Mouse (Mus musculus): ENCODE results near the gene Hoxa9. TPM values are rescaled to one million over a fixed set of nuclear protein-coding genes. Genes with fewer than 3 reads are reported as not detected.

Gene Hoxa9
- 0.16 and 0.29 TPM in 2 replicates for polyA plus RNA-seq (2015; fragmentation: Nextera tagmentation; extraction: Ambion mirVana)

DNA sequence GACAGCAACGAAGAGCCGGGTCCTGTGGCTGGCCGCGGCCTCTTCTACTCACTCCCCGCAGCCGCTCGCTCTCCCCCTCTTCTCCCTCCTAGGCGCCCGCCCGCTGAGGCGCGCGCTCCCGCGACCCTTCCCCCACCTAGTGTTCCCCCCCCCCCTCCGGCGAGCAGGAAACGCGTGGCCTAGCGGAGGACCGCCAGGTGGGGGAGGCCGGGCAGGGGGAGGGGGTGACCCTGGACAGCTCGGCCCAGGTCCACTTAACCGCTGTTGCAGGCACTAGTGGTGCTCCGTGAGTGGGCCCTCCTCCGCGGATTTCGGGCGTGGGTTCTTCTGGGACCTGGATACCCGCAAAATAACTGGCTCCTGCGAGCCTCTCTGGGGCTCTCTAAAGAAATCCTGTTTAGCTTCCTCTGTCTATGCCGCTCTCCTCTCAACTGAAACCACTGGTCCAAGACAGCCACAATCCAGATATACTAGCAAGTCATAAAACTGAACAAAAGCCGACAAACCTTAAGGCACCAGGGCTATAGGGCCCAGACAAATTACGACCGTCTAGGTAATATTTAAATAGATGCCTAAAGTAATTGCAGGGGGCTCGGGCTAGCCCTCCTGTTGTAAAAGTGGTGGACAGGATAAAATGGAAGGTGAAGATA, at the start of gene Hoxa9:
Hoxa9 (minus strand) TSS at position 574 of the 650 bp plus-strand sequence.
- H3K4me3 ChIP-seq, result 0 out of 2 replicates have a peak within 1 kb of the TSS, but pooled peaks have one; percentile 8
- H3K36me3 ChIP-seq, result no peaks in the 10 kb centered on the region
- peaks cover 20% of the 10 kb centered on the region for H3K4me1 ChIP-seq
- H3K4me2 ChIP-seq, result no peak within 1 kb of the TSS
- no peak for ATAC-seq (ENCODE audit: borderline replicate concordance, extremely low read depth, low FRiP score, low TSS enrichment)
- no peak within 1 kb of the TSS for H3K9ac ChIP-seq
- H3K9me3 ChIP-seq, result no peaks in the 10 kb centered on the region
- WGBS, result 1% methylated on average over 19 of the region's 36 CpGs
- no peak within 1 kb of the TSS for H3K27ac ChIP-seq
- peaks cover 97% of the 10 kb centered on the region for H3K27me3 ChIP-seq

DNA sequence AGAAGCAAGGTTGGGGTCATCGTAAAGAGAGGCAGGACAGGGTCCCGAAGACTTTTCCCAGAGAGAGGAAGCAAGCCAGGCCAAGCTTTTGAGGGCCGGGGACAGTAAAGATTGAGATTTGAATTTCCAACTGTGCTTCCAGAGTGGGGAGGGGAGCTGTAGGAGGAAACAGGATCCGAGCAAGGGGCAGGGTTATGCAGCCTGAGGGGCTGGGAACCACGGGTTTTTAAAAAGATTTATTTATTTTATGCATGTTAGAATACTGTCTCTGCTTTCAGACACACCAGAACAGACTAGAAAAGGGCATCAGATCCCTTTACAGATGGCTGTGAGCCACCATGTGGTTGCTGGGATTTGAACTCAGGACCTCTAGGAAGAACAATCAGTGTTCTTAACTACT, 46.0 kb upstream of the Hoxa9 start:
- H3K27me3 ChIP-seq, result peaks cover 78% of the 10 kb centered on the region
- H3K36me3 ChIP-seq, result no peaks in the 10 kb centered on the region
- no peak overlapping the region for H3K9ac ChIP-seq
- H3K4me3 ChIP-seq, result no peak overlapping the region
- H3K4me1 ChIP-seq, result no peaks in the 10 kb centered on the region
- whole genome bisulfite sequencing, result 14% methylated on average over 5 of the region's 5 CpGs
- peaks cover 3% of the 10 kb centered on the region; the same call in 1 of the 2 replicates for H3K9me3 ChIP-seq
- no peak overlapping the region for H3K4me2 ChIP-seq
- H3K27ac ChIP-seq, result no peak overlapping the region
- no peak for ATAC-seq (ENCODE audit: borderline replicate concordance, extremely low read depth, low FRiP score, low TSS enrichment)

DNA sequence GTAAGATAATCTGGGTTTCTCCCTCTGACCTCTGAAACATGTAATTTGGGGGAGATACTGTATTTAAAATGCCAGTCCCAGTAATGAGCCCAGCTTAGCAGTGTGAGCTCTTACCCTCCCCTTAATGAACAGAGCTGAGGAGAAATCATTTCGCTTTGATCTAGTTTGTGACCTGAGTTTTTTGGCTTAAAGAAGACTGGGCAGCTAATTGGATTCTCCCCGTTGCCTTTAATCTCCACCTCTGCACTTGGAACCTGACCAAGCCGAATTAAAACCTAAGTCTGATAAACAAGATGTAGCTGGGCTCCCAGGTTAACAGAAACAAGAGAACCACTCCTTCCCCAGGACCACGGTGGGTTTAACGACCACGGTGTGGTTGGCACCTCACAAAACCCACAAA, 45.5 kb upstream of the Hoxa9 start:
- H3K27ac ChIP-seq, result no peak overlapping the region
- no peak overlapping the region for H3K9ac ChIP-seq
- H3K4me1 ChIP-seq, result no peaks in the 10 kb centered on the region
- no peak overlapping the region for H3K4me3 ChIP-seq
- WGBS, result 3% methylated on average over 6 of the region's 6 CpGs
- peaks cover 84% of the 10 kb centered on the region for H3K27me3 ChIP-seq
- no peak overlapping the region for H3K4me2 ChIP-seq
- H3K36me3 ChIP-seq, result no peaks in the 10 kb centered on the region
- no peak for ATAC-seq (ENCODE audit: borderline replicate concordance, extremely low read depth, low FRiP score, low TSS enrichment)
- peaks cover 3% of the 10 kb centered on the region; the same call in 1 of the 2 replicates for H3K9me3 ChIP-seq

DNA sequence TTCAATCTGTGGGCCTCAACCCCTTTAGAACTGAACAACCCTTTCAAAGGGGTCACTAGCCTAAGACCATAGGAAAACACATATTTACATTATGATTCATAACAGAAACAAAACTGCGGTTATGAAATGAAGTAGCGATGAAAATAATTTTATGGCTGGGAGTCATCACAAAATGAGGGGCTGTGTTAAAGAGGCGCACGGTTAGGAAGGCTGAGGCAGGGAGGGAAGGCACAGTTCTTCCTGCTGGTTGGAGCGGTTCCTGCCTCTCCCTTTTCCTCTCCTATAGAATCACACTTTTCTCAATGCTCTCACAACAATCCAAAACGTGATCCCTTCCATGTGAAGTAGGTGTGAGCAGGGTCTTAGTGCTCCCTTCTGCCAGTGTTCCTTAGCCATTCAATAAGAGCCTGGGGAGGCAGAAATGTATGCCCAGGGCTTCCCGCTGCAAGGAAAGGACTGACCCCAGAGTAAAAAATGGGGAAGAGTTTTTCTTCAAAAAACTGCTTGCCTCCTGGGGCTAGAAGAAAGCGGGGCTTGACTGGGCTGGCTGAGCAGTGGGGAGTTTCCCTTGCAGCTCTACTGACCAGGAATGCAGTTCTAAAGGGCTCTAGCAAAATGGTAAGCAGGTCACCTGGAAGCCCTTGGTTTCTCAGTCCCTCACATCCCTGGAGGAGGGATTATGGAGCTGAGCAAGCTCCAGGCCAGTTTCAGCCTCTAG, 44.8 kb upstream of the Hoxa9 start:
- no peak for ATAC-seq (ENCODE audit: borderline replicate concordance, extremely low read depth, low FRiP score, low TSS enrichment)
- H3K4me3 ChIP-seq, result no peak overlapping the region
- 13% methylated on average over 8 of the region's 8 CpGs for WGBS
- no peak overlapping the region for H3K9ac ChIP-seq
- no peak overlapping the region for H3K4me2 ChIP-seq
- H3K27ac ChIP-seq, result no peak overlapping the region
- peaks cover 3% of the 10 kb centered on the region; the same call in 1 of the 2 replicates for H3K9me3 ChIP-seq
- H3K27me3 ChIP-seq, result peaks cover 90% of the 10 kb centered on the region
- H3K4me1 ChIP-seq, result no peaks in the 10 kb centered on the region
- no peaks in the 10 kb centered on the region for H3K36me3 ChIP-seq

DNA sequence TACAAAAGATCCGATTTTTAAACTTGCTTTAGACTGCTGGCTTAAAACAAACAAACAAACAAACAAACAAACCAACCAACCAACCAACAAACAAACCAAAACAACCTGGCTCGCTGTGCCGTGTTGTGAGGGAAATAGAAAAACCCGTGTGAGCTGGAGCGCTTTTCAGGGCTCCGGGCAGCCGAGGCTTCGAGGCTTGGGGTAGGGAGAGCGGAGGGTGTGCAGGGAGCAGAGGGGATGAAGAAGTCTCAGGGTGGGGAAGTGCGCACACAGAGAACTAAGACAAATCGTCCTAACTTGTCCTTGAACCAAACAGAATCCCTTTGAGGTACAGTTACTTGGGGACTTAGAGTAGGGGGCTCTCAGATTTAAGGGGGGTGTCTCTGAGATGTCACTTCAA, 43.7 kb upstream of the Hoxa9 start:
- Histone ChIP-seq H3K27ac (no peak overlapping the region), H3K36me3 (no peaks in the 10 kb centered on the region), H3K27me3 (peaks cover 97% of the 10 kb centered on the region), H3K4me3 (no peak overlapping the region), H3K4me1 (no peaks in the 10 kb centered on the region), H3K4me2 (no peak overlapping the region), H3K9ac (no peak overlapping the region), H3K9me3 (peaks cover 3% of the 10 kb centered on the region; the same call in 1 of the 2 replicates)
- no peak for ATAC-seq (ENCODE audit: borderline replicate concordance, extremely low read depth, low FRiP score, low TSS enrichment)
- WGBS, result 4% methylated on average over 11 of the region's 11 CpGs

DNA sequence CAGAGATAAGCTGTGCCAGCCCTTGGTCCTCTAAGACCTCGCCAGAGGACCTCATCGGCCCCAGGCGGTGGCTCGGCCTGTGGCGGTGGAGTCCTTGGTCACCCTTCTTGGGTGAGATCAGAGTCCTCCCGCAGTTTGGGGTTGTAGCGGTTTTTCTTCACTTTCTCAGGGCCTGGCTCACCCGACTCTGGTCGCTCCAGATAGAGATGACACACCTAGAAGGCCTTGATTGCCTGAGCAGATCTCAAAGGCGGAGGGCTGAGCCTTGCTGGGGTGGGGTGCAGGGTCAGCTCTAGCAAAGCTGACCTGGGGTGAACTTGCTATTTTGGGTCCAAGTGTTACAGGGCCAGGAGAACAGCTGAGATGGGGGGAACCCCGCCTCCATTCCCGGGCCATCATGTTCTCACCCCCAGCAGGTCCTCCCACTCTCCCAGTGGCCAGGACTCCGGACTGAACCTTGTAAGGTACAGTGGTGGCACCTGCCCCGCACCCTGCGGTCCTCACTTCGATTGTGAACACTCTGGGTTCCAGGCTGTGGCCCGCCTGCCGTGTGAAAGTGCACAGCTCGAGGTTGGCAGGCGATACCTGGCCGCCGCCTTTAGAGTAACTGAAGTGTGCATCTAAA, 42.9 kb upstream of the Hoxa9 start:
- 6% methylated on average over 22 of the region's 22 CpGs for WGBS
- H3K9ac ChIP-seq, result no peak overlapping the region
- peaks cover 2% of the 10 kb centered on the region; the same call in 1 of the 2 replicates for H3K9me3 ChIP-seq
- H3K27me3 ChIP-seq, result peaks cover 97% of the 10 kb centered on the region
- no peak overlapping the region for H3K4me3 ChIP-seq
- ATAC-seq (ENCODE audit: borderline replicate concordance, extremely low read depth, low FRiP score, low TSS enrichment), result no peak
- H3K4me2 ChIP-seq, result no peak overlapping the region
- H3K27ac ChIP-seq, result no peak overlapping the region
- no peaks in the 10 kb centered on the region for H3K36me3 ChIP-seq
- no peaks in the 10 kb centered on the region for H3K4me1 ChIP-seq

DNA sequence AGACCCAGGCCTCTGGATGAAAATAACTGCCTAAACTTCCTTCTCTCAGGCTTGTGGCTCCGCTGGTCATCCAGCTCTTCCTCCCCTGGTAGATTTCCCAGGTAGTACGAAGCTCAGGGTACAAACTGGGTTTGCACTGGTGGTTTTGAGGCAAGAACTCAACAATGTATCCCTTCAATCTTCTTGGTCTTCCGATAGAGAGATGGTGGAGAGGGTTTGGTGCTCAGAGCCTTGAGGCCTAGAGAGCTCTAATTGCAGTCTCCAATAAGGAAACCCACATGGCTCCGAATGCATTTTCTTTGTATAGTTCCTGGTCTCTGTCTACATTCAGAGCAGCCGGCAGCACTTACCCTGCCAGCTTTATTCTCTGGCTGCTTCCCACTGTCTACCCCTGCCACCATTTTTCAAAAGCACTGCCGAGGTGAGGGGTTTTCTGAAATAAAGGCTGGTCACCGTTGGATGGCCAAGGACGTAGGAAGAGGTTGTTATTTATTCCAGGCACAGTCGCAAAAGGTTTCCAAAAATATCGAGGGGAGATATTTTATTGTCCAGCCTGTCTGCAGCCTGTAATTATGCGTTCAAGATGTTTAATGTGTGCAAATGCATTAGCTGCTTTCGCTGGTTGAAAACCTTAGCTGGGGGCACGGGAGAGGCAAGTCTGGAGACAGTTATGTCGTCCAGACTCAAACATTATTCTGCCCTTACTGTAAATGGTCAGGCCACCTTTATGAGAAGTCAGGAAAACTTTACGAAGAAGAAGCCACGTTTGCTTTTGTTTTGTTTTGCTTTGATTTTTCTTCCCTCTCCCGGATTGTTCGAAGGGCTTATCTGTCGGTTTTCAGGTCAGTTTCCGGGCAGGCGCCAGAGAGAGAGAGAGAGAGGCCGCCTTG, 42.1 kb upstream of the Hoxa9 start:
- WGBS, result 17% methylated on average over 22 of the region's 22 CpGs
- H3K4me2 ChIP-seq, result no peak overlapping the region

DNA sequence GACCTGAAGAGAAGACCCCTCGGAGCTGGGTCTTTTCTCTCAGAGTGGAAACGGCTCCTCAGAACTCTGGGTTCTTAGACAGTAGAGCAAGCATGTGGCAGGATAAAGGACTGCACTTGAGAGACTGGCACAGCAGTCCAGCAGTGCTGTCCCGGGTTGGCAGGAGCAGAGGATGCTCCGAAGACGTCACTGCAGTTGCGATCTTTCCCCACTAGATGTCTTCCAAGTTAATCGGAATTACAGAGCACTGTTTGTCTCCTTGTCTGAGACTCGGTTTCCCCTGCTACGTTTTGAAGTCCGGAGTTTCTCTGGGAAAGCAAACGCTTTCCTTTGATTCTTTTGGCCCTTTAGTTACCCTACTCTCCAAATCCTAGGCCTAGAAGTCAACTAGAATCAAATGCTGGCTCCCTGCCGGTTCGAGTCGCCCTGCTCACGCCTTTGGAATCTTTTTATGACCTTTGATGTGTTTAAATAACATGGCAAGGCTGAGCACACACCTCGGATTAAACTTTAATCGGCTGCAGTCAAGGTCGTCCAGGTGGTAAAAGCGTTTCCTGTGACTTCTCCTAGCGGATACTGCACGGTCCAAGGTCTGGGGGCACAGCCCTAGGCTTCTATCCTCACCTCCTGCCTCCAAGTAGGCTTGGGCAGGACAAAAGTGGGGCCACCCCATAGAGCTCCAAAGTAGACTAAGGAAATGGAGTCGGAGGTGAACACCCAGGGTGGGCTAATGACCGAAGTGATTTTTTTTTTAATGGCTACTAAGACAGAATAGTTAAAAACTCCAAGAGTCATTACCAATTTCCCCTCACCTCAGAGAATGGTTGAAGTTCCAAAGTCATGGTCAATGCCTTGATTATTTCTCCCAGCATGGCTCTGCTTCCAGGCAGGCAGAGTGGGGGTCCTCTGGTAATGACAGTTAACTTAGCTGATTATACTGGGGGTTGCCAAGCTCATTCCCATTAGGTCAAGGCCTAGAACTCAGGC, 39.9 kb upstream of the Hoxa9 start:
- WGBS, result 8% methylated on average over 23 of the region's 23 CpGs

More for the DNA sequence above, 42.1 kb upstream of the Hoxa9 start:
- no peak for ATAC-seq (ENCODE audit: borderline replicate concordance, extremely low read depth, low FRiP score, low TSS enrichment)
- Histone ChIP-seq H3K9ac (no peak overlapping the region), H3K4me3 (no peak overlapping the region), H3K9me3 (no peaks in the 10 kb centered on the region), H3K27me3 (peaks cover 98% of the 10 kb centered on the region), H3K4me1 (no peaks in the 10 kb centered on the region), H3K36me3 (no peaks in the 10 kb centered on the region), H3K27ac (no peak overlapping the region)

DNA sequence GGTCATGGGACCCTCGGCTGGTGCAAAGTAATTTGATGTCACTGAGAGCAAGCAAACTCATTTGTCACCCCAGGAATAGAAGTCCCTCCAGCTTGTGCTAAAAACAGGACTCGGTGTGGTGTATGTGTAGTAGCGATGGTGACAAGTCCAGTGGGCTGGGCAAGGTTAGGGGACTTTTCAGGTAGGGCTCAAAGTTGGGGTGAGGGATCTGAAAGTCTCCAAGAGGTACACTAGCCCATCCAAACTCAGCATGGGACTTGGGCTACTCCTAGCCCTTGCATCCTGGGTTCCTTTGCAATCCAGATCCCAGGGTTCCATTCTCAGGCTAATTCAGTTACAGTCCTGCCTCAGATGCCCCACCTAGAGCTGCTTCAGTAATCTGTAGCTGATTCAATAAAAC, 37.9 kb upstream of the Hoxa9 start:
- Histone ChIP-seq H3K27ac (no peak overlapping the region), H3K4me3 (no peak overlapping the region), H3K9me3 (no peaks in the 10 kb centered on the region), H3K4me1 (no peaks in the 10 kb centered on the region), H3K27me3 (peaks cover 96% of the 10 kb centered on the region), H3K36me3 (no peaks in the 10 kb centered on the region), H3K9ac (no peak overlapping the region), H3K4me2 (no peak overlapping the region)
- 8% methylated on average over 3 of the region's 3 CpGs for WGBS
- no peak for ATAC-seq (ENCODE audit: borderline replicate concordance, extremely low read depth, low FRiP score, low TSS enrichment)

More for the DNA sequence above, 39.9 kb upstream of the Hoxa9 start:
- Histone ChIP-seq H3K9me3 (no peaks in the 10 kb centered on the region), H3K27ac (no peak overlapping the region), H3K27me3 (peaks cover 96% of the 10 kb centered on the region), H3K9ac (no peak overlapping the region), H3K36me3 (no peaks in the 10 kb centered on the region), H3K4me1 (no peaks in the 10 kb centered on the region), H3K4me3 (no peak overlapping the region), H3K4me2 (no peak overlapping the region)
- no peak for ATAC-seq (ENCODE audit: borderline replicate concordance, extremely low read depth, low FRiP score, low TSS enrichment)

DNA sequence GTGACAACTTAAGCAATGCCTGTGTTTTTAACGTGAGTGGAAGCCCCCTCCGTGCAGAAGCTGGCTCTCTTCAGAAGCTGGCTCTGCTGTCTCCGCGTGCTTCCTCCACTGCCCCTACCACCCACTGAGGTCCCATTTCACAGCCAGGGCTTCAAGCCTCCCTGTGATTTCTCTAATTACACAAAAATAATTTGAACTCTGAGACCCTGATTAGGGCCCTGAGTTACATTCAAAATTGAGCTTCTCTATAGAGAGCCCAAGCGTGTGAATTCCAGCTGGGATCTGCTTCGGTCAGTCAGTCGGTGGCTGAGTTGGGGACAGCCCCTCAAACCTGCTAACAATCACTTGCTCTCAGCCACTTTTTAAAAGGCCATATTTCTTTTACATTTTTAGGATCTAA, 37.5 kb upstream of the Hoxa9 start:
- no peak overlapping the region for H3K9ac ChIP-seq
- no peak overlapping the region for H3K4me3 ChIP-seq
- H3K27me3 ChIP-seq, result peaks cover 96% of the 10 kb centered on the region
- no peaks in the 10 kb centered on the region for H3K9me3 ChIP-seq
- no peaks in the 10 kb centered on the region for H3K4me1 ChIP-seq
- ATAC-seq (ENCODE audit: borderline replicate concordance, extremely low read depth, low FRiP score, low TSS enrichment), result no peak
- H3K4me2 ChIP-seq, result no peak overlapping the region
- H3K27ac ChIP-seq, result no peak overlapping the region
- WGBS, result 3% methylated on average over 7 of the region's 7 CpGs
- no peaks in the 10 kb centered on the region for H3K36me3 ChIP-seq

Data from lung, embryonic 15.5 days (tissue).